Mouse (Mus musculus) frontal cortex, adult 2 months (tissue): Measurements from ENCODE around the gene Galnt17. TPM values are rescaled to one million over a fixed set of nuclear protein-coding genes. Genes with fewer than 3 reads are reported as not detected.

ENCODE experiments used
- DNase-seq, 2 experiments: peaks; one replicate each; pipeline ENCODE4 v3.0.0; 2022; ENCODE audit warnings: low spot score in 1 of 2; ENCODE audit errors: extremely low spot score in 1 of 2
- polyA plus RNA-seq: library from polyadenylated mRNA; depleted of rRNA; stranded (reverse); fragments of >200 nt; gene quantifications from 2 replicates; pipeline ENCODE4 v1.2.3, GENCODE M21; 2012

Gene Galnt17
- polyA plus RNA-seq, 1 experiment = 12.4 TPM

DNA sequence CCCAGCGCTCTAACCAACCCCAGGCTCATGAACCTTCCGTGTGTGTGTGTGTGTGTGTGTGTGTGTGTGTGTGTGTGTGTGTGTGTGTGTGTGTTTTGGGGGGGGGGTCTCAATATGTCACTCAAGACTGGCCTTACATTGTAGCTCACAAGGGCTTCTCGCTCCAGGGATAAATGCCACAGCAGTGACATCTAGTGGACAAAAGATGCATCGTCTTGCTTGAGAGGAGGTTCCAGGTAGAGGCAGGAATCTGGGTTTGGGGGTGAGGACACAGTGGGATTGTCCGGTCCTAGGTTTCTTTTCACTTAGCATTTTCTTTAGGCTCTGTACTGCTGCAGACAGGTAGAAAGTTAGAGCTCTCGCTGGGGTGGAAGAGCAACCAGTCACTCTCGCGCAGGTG is 450.1 kb downstream of the Galnt17 start:
- DNase-seq = peak in 1 of 2 experiments; percentile 82

DNA sequence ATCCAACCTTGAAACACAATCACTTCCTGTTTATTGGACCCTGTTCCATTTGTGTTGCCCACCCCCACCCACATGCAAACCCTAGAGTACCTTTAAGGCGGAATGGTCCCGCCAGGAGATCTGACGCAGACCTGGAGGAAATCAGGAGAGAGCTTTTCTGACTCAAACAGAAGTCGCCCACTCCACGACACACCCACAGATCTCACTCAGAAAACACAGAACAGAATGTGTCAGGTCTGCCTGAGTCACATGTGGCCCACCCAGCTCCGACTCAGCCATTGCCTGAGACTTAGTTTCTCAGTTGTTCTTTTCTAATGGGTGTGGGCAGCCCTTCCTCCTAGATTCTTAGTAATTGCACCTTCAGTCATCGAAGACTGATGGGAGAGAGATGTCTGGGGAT is 453.9 kb downstream of the Galnt17 start:
- DNase-seq = peak; percentile 59 to 82

DNA sequence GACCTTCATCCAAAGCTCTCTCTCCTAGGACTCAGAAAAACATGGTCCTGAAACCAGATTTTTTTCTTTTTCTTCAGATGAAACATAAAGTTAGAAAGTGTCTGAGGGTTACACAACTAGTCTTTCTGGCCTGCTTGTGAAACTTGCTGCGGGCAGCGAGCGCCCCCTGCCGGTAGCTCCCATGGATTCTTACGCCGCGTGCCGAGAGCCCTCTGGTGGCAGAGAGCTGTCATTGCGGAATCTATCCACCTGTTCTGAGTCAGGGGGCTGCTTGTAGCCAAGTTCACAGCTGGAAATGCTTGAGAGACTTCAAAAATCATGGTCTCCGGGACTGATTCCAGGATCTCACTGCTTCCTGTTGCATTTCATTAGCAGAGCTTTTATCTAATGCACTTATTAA is 454.9 kb downstream of the Galnt17 start:
- DNase-seq = peak; percentile 38 to 96

DNA sequence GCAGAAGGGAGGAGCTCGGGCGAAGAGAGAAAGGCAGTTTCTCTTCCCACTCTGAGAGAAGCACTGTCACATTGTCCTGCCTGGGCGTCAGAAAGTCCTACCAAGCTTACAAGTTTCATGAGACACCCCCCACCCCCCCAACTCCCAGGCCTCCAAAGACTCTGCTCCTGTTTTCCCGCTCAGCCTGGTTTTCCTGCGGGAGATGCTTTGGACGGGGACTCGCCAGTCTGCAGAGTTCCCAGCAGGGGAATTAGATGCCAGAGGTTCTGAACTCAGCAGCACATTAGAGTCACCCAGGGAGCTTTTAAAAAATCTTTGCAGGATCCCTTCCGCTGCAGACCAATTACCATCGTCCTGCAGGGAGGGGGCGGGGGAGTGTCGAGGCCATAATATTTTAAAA is 456.1 kb downstream of the Galnt17 start:
- DNase-seq = no peak

DNA sequence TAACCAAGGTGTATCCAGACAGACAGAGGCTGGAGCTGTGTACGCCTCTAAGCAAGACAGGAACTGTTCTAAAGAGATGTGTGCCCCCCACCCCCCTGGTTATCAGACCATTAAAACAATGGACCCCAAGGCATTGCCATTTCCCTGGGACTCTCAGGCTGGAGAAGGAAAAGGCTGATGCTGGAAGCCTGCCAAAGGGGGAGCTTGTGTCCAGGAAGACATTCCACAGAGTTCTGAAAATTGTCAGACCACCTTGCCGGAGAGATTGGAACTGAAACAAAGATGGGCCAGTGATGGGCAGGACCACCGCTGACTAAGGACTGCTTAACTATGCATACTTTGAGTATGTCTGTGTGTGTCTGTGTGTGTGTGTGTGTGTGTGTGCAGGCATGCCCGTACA is 458.7 kb downstream of the Galnt17 start:
- DNase-seq = no peak

DNA sequence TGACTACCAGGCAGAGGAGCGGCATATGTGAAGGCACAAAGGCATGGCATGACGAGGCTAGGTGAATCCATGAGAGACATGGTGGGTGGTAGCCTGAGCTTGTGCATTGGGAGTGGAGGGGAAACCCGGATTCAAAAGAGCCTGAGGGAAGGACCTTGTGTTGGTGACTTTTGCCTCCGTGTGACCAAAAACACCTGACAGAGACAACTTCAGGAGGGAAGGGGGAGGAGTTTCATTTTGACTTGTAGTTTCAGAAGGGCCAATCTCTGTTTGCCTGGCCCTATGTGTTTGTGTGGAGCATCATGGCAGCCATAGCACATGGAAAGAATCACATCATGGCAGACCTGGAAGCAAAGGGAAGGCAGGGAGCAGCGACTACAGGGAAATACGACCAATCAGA is 459.7 kb downstream of the Galnt17 start:
- no peak for DNase-seq

DNA sequence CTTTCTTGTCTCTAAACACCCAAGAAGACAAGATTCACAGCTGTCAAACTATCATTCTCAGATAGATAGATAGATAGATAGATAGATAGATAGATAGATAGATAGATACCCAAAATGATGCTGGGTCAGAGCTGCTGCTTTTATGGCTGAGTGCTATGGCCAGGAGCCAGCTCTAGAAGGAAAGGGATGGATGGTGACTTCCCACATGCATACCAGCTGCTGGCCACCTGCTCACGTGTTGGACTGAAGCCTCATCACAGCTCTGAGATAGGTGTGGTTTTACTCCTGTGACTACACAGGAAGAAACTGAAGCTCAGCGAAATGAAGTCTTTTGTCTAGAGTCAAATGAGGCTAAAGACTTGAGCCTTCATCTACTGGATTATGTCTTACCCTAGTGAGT is 482.5 kb downstream of the Galnt17 start:
- DNase-seq = no peak
